Mouse (Mus musculus) heart, adult 2 months (tissue): ENCODE data around the gene Ms4a6c.

Experiments
- EP300 ChIP-seq: fragments of 200-500 bp; IDR thresholded peaks from 2 replicates; pipeline ENCODE4 v1.6.1; 2011; ENCODE audit warnings: low read depth, low read length, control low read depth; ENCODE audit not compliant: insufficient read depth
- POLR2A ChIP-seq: fragments of 200-500 bp; IDR thresholded peaks from 2 replicates; pipeline ENCODE4 v1.6.1; 2011; ENCODE audit warnings: mild to moderate bottlenecking, low read depth, low read length, control low read depth; ENCODE audit not compliant: insufficient read depth

DNA sequence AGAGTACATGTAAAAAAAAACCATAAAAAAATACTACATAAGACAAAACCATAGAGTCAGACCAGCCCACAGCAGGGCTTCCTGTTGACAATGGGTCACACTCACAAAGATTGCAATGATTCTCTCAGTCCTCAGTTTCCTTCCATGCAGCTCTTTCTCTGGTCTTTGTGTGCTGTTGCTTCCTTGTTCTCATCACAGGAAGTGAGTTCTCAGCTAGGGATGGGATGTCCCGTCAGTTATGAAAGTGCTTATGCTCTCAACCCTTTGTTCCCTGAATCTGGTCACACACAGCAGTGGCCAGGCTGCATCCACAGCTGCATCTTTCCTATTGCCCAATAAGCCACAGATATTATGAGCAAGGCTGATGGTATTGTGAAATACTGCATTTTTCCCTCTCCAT lies 44.3 kb downstream of the Ms4a6c start:
- 0 out of 2 replicates have a peak, but pooled peaks have one; percentile 36 for TF ChIP-seq POLR2A
- peak; percentile 72; the same call in 1 of the 2 replicates for TF ChIP-seq EP300
